ENCODE assay signal across 28 mouse cellular contexts in the genomic region with DNA sequence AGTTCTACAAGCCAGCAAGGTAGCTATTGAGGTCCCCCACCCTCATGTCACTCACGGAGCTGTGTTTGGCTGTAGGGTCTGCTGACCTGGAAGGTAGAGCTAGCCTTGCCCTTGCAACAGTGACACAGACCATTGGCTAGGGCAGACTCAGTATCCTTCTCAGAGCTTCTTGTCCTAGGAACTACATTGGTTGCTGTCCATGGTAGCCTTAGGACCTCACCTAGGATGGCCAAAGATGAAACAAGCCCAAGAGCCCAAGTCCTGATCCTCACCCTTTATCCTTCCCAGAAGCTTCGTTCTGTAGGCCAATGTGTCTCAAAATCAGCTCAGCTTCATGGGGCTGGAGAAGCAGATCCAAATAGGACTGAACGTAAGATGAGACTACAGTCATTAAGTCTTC.
DNase-seq lines count a peak whose midpoint lies in the region; ATAC-seq and TF ChIP-seq lines count a peak whose summit lies in the region.
"Had no signal": no experiment of that assay in that cellular context is flagged by ENCODE, and none has a peak within 500 bp of the region (broad histone marks: within the 10 kb centered on the region; RNA-seq: fewer than 3 reads in every experiment).

No protein-coding gene starts in this region.

- no peak for ATAC-seq in kidney, postnatal 0 days (replicated peaks; ENCODE audit: low FRiP score, low read depth)
- no peak for ATAC-seq in hindbrain, embryonic 12.5 days (ENCODE audit: low FRiP score)
- ATAC-seq: forebrain, embryonic 15.5 days; hindbrain, postnatal 0 days; inflammation-experienced regulatory T-cells, adult 6 months; intestine, embryonic 16.5 days; Patski had no signal

- H3K27ac ChIP-seq in kidney, postnatal 0 days, result no peak overlapping the region
- H3K27ac ChIP-seq in hindbrain, embryonic 12.5 days, result no peak overlapping the region
- H3K27ac ChIP-seq: embryonic facial prominence, embryonic 13.5 days; forebrain, embryonic 12.5 days; forebrain, embryonic 15.5 days; heart, embryonic 15.5 days; hindbrain, embryonic 10.5 days; hindbrain, embryonic 14.5 days; hindbrain, postnatal 0 days had no signal

- no peak overlapping the region for H3K4me2 ChIP-seq in kidney, postnatal 0 days (ENCODE audit: low read length)
- no peak overlapping the region for H3K4me2 ChIP-seq in hindbrain, embryonic 12.5 days (replicated peaks)
- H3K4me2 ChIP-seq: embryonic facial prominence, embryonic 13.5 days; forebrain, embryonic 12.5 days; forebrain, embryonic 15.5 days; heart, embryonic 12.5 days; heart, embryonic 15.5 days; hindbrain, embryonic 14.5 days had no signal

- no peaks in the 10 kb centered on the region for H3K36me3 ChIP-seq in kidney, postnatal 0 days (ENCODE audit: insufficient read depth, low read length)
- no peaks in the 10 kb centered on the region for H3K36me3 ChIP-seq in hindbrain, embryonic 12.5 days
- H3K36me3 ChIP-seq: embryonic facial prominence, embryonic 13.5 days; forebrain, embryonic 12.5 days; forebrain, embryonic 15.5 days; G1E; heart, embryonic 12.5 days; heart, embryonic 15.5 days; hindbrain, embryonic 10.5 days had no signal

- 0 out of 2 replicates have a peak, but pooled peaks cover 3% of the 10 kb centered on the region for H3K27me3 ChIP-seq in kidney, postnatal 0 days (ENCODE audit: insufficient read depth, low read length)
- H3K27me3 ChIP-seq in hindbrain, embryonic 12.5 days, result peaks cover 16% of the 10 kb centered on the region; the same call in 1 of the 2 replicates
- H3K27me3 ChIP-seq: embryonic facial prominence, embryonic 13.5 days; forebrain, embryonic 15.5 days had no signal

- DNase-seq in kidney, postnatal 0 days (ENCODE audit: low spot score), result peak; percentile 59
- DNase-seq in kidney, adult 18-20 months, result no peak
- DNase-seq in ZHBTc4 (ENCODE audit: low read depth, low spot score), result peak; percentile 22
- DNase-seq in embryo, embryonic 11 days, result peak; percentile 42
- DNase-seq in urinary bladder, postnatal 25 days (ENCODE audit: low spot score), result no peak
- DNase-seq: adrenal gland, adult 2 months; adrenal gland, postnatal 14 days; cerebellum, adult 11 months; cerebellum, adult 2 months; cerebellum, adult 9-11 months; cerebellum, postnatal 36 days; gastrocnemius, postnatal 25 days; heart, adult 18-20 months; heart, postnatal 36 days had no signal

- no peaks in the 10 kb centered on the region for H3K9me3 ChIP-seq in kidney, postnatal 0 days (replicated peaks; ENCODE audit: low read length)
- no peaks in the 10 kb centered on the region for H3K9me3 ChIP-seq in hindbrain, embryonic 12.5 days (replicated peaks)
- H3K9me3 ChIP-seq: embryonic facial prominence, embryonic 13.5 days; forebrain, embryonic 12.5 days; forebrain, embryonic 15.5 days; heart, embryonic 12.5 days; heart, embryonic 15.5 days; hindbrain, embryonic 10.5 days had no signal

- H3K4me1 ChIP-seq in kidney, postnatal 0 days (replicated peaks; ENCODE audit: insufficient read depth, low read length), result no peaks in the 10 kb centered on the region
- peaks cover 14% of the 10 kb centered on the region for H3K4me1 ChIP-seq in hindbrain, embryonic 12.5 days
- H3K4me1 ChIP-seq: embryonic facial prominence, embryonic 13.5 days; heart, embryonic 12.5 days; heart, embryonic 15.5 days had no signal

- 58% methylated on average over 3 of the region's 3 CpGs for WGBS in kidney, postnatal 0 days
- 64% methylated on average over 3 of the region's 3 CpGs for WGBS in hindbrain, embryonic 12.5 days

- no peak overlapping the region for H3K4me3 ChIP-seq in kidney, postnatal 0 days (replicated peaks; ENCODE audit: low read depth, low read length)
- H3K4me3 ChIP-seq in hindbrain, embryonic 12.5 days, result no peak overlapping the region
- H3K4me3 ChIP-seq: embryonic facial prominence, embryonic 13.5 days; erythroblast, embryonic 14.5 days; forebrain, embryonic 12.5 days; forebrain, embryonic 15.5 days; heart, embryonic 12.5 days; heart, embryonic 15.5 days; hindbrain, embryonic 10.5 days had no signal

- no peak for TF ChIP-seq CTCF in kidney, postnatal 0 days (IDR thresholded peaks at IDR 0.05; ENCODE audit: low read depth)

- no peak overlapping the region for H3K9ac ChIP-seq in kidney, postnatal 0 days (ENCODE audit: low read depth, low read length)
- H3K9ac ChIP-seq in hindbrain, embryonic 12.5 days, result no peak overlapping the region
- H3K9ac ChIP-seq: embryonic facial prominence, embryonic 13.5 days; forebrain, embryonic 12.5 days; forebrain, embryonic 15.5 days; heart, embryonic 12.5 days; heart, embryonic 15.5 days; hindbrain, embryonic 14.5 days had no signal

Comparison
In these comparisons a context has a peak if more than half of its experiments do, and no peak if none do; other contexts are left out.
1. DNase-seq: peak in kidney, postnatal 0 days (single experiment), ZHBTc4 (single experiment) and embryo, embryonic 11 days (single experiment); none in kidney, adult 18-20 months (single experiment) and urinary bladder, postnatal 25 days (single experiment).